Mouse (Mus musculus): ENCODE data around the gene Fam181a. TPM values are rescaled to one million over a fixed set of nuclear protein-coding genes. Genes with fewer than 3 reads are reported as not detected.

Fam181a gene
- 16.6 and 23.8 TPM in 2 replicates for polyA plus RNA-seq (2014; fragmentation: Nextera tagmentation; extraction: Ambion mirVana)

DNA sequence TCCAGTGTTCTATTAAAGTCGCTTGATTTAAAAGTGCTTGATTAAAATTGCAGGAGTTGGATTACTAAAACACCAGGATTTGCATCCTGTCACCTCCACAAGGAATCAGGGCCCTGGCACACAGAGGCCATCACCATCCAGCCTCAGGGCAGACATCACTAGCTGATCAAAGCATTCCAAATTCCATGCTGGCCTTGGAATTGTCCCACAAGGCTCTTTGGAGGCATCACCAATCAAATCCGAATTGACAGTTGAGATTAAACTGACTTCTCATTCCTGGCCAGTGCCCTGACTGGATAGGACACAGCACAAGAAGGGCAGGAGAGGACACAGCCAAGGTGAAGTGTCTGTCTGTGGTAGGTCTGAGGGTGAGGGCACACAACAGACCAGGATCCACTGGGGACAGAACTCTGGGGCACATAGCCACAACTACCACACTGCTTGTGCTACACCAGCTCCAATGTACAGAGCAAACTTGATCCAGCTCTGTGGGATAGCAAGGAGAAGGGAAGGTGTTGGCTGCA is at the start of gene Fam181a:
TSS of gene Fam181a (plus strand) at position 232 of the 524 bp plus-strand sequence.
- Histone ChIP-seq H3K27me3 (ENCODE audit: control insufficient read depth, insufficient read depth, low read length) (no peaks in the 10 kb centered on the region; the same call in 1 of the 2 replicates), H3K9me3 (ENCODE audit: control insufficient read depth, low read length) (no peaks in the 10 kb centered on the region), H3K9ac (ENCODE audit: low read depth, low read length) (no peak within 1 kb of the TSS), H3K4me2 (replicated peaks; ENCODE audit: low read depth, low read length) (no peak within 1 kb of the TSS), H3K4me1 (replicated peaks; ENCODE audit: control insufficient read depth, insufficient read depth, low read length) (peaks cover 6% of the 10 kb centered on the region), H3K36me3 (ENCODE audit: control insufficient read depth, insufficient read depth, low read length) (no peaks in the 10 kb centered on the region), H3K4me3 (ENCODE audit: low read depth, low read length) (no peak within 1 kb of the TSS), H3K27ac (ENCODE audit: low read depth, low read length) (no peak within 1 kb of the TSS)
- DNase-seq (ENCODE audit: low spot score), result no peak
- WGBS, result 82% methylated on average over 2 of the region's 2 CpGs
- no peak for ATAC-seq (ENCODE audit: low FRiP score)

DNA sequence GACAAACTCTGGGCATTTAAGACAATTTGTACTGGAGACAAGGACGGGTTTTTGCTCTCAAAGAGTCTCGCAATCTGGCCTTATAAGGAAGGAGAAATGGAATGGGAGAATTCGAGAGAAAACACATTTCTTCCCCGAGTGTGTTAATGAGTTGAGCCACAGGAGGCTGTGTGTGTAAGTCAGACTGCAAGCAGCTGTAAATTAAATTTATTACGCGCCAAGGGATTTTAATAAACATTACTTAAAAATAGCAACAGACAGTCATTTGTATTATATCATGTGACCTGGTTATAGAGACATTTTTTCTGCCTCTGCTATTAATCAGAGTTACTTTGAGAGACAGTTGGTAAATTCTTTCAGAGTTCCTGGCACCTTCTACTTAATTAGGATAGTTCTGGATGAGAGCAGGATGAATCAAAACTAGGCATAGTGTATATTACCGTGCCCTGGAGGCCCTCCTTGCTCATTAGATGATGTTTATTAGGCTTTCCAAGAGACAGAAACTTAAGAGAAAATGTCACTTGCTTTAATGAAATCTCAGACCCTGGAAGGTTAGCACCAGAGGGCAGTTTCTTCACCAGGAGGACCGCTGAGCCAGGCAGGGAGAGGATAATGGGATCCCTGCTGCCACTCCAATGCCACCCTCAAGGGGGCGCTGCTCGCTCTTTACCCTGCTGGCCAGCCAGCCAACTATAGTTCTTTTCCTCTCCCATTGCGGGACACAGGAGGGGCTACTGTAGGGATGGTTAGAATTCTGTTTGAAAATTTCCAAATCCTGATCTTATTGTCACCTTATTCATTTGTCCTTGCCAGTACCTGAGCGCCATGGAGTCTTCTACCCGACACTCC is 48.5 kb upstream of the Fam181a start:
- no peaks in the 10 kb centered on the region for H3K36me3 ChIP-seq (ENCODE audit: control insufficient read depth, insufficient read depth, low read length)
- no peak overlapping the region for H3K9ac ChIP-seq (ENCODE audit: low read depth, low read length)
- no peak for ATAC-seq (ENCODE audit: low FRiP score)
- no peaks in the 10 kb centered on the region for H3K27me3 ChIP-seq (ENCODE audit: control insufficient read depth, insufficient read depth, low read length)
- 69% methylated on average over 13 of the region's 13 CpGs for WGBS
- peaks cover 3% of the 10 kb centered on the region; the same call in 1 of the 2 replicates for H3K9me3 ChIP-seq (ENCODE audit: control insufficient read depth, low read length)
- no peak overlapping the region for H3K27ac ChIP-seq (ENCODE audit: low read depth, low read length)
- no peaks in the 10 kb centered on the region for H3K4me1 ChIP-seq (replicated peaks; ENCODE audit: control insufficient read depth, insufficient read depth, low read length)
- peak; percentile 22 for DNase-seq (ENCODE audit: low spot score)
- no peak overlapping the region for H3K4me3 ChIP-seq (ENCODE audit: low read depth, low read length)
- H3K4me2 ChIP-seq (replicated peaks; ENCODE audit: low read depth, low read length), result no peak overlapping the region

DNA sequence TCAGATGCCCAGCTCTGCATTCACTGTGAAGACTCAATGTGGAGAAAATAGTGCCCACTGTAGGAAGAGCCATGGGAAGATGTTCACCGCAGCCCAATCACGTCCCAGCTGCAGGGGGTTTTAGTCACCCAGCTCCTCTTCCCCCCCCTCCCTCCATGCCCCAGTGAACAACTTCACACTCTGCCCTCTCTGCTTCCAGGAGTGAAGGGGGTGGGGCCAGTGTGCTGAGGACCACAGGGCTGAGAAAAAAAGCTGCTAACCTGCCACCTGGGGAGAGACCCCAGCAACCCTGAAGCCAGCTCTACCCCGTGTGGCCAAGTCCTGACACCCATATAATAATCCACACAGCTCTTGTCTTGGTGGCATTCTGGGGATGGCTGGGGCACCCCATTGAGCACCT is 44.2 kb upstream of the Fam181a start:
- Histone ChIP-seq H3K4me3 (ENCODE audit: low read depth, low read length) (no peak overlapping the region), H3K4me2 (replicated peaks; ENCODE audit: low read depth, low read length) (no peak overlapping the region), H3K9me3 (ENCODE audit: control insufficient read depth, low read length) (no peaks in the 10 kb centered on the region), H3K4me1 (replicated peaks; ENCODE audit: control insufficient read depth, insufficient read depth, low read length) (no peaks in the 10 kb centered on the region), H3K36me3 (ENCODE audit: control insufficient read depth, insufficient read depth, low read length) (no peaks in the 10 kb centered on the region), H3K27me3 (ENCODE audit: control insufficient read depth, insufficient read depth, low read length) (no peaks in the 10 kb centered on the region), H3K9ac (ENCODE audit: low read depth, low read length) (no peak overlapping the region), H3K27ac (ENCODE audit: low read depth, low read length) (no peak overlapping the region)
- DNase-seq (ENCODE audit: low spot score), result no peak
- ATAC-seq (ENCODE audit: low FRiP score), result no peak
- WGBS, result 33% methylated on average over 3 of the region's 3 CpGs

DNA sequence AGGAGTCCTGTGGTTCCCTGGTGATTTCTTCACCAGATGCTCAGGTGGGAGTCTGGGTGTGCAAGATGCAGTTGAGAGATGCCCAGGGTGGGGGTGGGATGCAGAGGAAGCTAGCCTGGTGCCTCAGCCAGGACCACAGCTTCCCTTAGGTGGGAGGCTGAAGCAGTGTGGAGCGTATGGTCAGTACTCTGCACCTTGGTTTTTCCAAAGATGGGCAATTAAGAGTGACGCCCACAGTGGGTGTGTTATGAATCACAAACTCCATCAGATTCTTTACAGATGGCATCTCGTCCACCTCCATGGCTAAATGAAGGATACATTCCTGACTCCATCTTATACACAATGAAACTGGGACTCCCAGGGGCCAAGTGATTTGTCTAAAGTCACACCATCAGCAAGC is 38.6 kb upstream of the Fam181a start:
- ATAC-seq (ENCODE audit: low FRiP score), result no peak
- no peak overlapping the region for H3K4me3 ChIP-seq (ENCODE audit: low read depth, low read length)
- H3K9me3 ChIP-seq (ENCODE audit: control insufficient read depth, low read length), result no peaks in the 10 kb centered on the region
- H3K4me1 ChIP-seq (replicated peaks; ENCODE audit: control insufficient read depth, insufficient read depth, low read length), result no peaks in the 10 kb centered on the region
- H3K4me2 ChIP-seq (replicated peaks; ENCODE audit: low read depth, low read length), result no peak overlapping the region
- H3K27ac ChIP-seq (ENCODE audit: low read depth, low read length), result no peak overlapping the region
- H3K9ac ChIP-seq (ENCODE audit: low read depth, low read length), result no peak overlapping the region
- no peak for DNase-seq (ENCODE audit: low spot score)
- H3K36me3 ChIP-seq (ENCODE audit: control insufficient read depth, insufficient read depth, low read length), result no peaks in the 10 kb centered on the region
- H3K27me3 ChIP-seq (ENCODE audit: control insufficient read depth, insufficient read depth, low read length), result no peaks in the 10 kb centered on the region
- 93% methylated on average over 3 of the region's 3 CpGs for WGBS

DNA sequence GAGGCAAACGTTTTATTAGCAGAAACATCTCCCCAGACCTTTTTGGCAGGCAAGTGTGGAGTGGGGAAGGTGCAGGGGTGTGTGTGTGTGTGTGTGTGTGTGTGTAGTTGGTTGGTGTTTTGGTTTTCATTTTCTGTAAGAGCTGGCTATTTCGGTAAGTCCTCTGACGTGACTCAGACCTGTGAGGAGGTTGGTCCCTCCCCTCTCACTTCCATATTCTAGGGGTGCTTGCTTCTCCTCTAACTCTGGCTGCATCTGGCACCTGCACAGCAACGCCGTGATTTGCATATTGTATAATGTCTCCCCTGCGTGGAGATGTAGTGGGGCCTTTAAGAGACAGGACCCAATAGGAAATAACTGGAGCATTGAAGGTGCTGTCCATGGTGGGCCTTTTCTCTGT is 37.7 kb upstream of the Fam181a start:
- H3K27ac ChIP-seq (ENCODE audit: low read depth, low read length), result no peak overlapping the region
- no peak overlapping the region for H3K9ac ChIP-seq (ENCODE audit: low read depth, low read length)
- H3K4me2 ChIP-seq (replicated peaks; ENCODE audit: low read depth, low read length), result no peak overlapping the region
- WGBS, result 68% methylated on average over 6 of the region's 6 CpGs
- DNase-seq (ENCODE audit: low spot score), result no peak
- peaks cover 3% of the 10 kb centered on the region; the same call in 1 of the 2 replicates for H3K9me3 ChIP-seq (ENCODE audit: control insufficient read depth, low read length)
- H3K4me1 ChIP-seq (replicated peaks; ENCODE audit: control insufficient read depth, insufficient read depth, low read length), result no peaks in the 10 kb centered on the region
- ATAC-seq (ENCODE audit: low FRiP score), result no peak
- H3K36me3 ChIP-seq (ENCODE audit: control insufficient read depth, insufficient read depth, low read length), result no peaks in the 10 kb centered on the region
- H3K27me3 ChIP-seq (ENCODE audit: control insufficient read depth, insufficient read depth, low read length), result no peaks in the 10 kb centered on the region
- no peak overlapping the region for H3K4me3 ChIP-seq (ENCODE audit: low read depth, low read length)

DNA sequence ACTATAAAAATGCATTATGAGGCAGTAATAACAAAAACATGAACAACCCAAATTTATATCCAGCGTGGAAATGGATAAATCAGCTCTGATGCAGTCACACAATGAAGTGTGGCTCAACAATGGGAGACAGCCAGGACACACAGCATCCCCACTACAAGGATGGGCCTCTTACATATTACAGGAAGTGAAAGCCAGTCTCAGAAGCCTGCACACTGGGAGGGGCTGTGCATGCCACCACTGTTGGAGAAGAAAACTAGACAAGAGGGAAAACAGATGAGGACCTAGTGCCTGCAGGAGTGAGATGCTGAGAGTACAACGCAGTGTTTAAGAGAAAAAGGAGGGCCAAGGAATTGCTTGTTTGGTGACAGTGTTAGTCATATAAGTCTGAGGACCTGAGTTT is 37.0 kb upstream of the Fam181a start:
- Histone ChIP-seq H3K4me3 (ENCODE audit: low read depth, low read length) (no peak overlapping the region), H3K27me3 (ENCODE audit: control insufficient read depth, insufficient read depth, low read length) (no peaks in the 10 kb centered on the region), H3K9me3 (ENCODE audit: control insufficient read depth, low read length) (peaks cover 3% of the 10 kb centered on the region; the same call in 1 of the 2 replicates), H3K4me2 (replicated peaks; ENCODE audit: low read depth, low read length) (no peak overlapping the region), H3K36me3 (ENCODE audit: control insufficient read depth, insufficient read depth, low read length) (no peaks in the 10 kb centered on the region), H3K27ac (ENCODE audit: low read depth, low read length) (no peak overlapping the region), H3K4me1 (replicated peaks; ENCODE audit: control insufficient read depth, insufficient read depth, low read length) (no peaks in the 10 kb centered on the region), H3K9ac (ENCODE audit: low read depth, low read length) (no peak overlapping the region)
- DNase-seq (ENCODE audit: low spot score) (no peak), ATAC-seq (ENCODE audit: low FRiP score) (no peak)
- 89% methylated on average over 2 of the region's 2 CpGs for WGBS

DNA sequence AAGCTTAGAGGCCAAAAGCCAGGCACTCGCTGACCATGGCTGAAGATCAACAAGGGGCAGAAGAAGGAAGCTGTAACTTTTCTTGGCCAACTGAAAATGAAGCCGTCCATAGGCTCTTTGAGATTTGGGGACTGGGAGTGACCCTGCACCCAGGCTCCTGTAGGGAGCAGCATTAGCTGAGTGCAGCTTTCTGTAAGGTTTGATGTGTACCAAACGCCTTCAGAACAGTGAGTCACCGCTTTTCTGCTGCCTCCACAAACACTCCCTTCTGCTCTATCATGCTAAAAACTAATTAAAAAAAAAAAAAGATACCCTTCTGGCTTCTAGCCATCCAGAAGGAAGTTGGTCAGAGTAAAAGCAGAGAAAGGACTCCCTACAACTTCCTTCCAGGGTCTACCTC is 34.4 kb upstream of the Fam181a start:
- ATAC-seq (ENCODE audit: low FRiP score) (no peak), DNase-seq (ENCODE audit: low spot score) (no peak)
- H3K9me3 ChIP-seq (ENCODE audit: control insufficient read depth, low read length), result peaks cover 3% of the 10 kb centered on the region; the same call in 1 of the 2 replicates
- no peaks in the 10 kb centered on the region for H3K4me1 ChIP-seq (replicated peaks; ENCODE audit: control insufficient read depth, insufficient read depth, low read length)
- no peaks in the 10 kb centered on the region for H3K27me3 ChIP-seq (ENCODE audit: control insufficient read depth, insufficient read depth, low read length)
- H3K4me3 ChIP-seq (ENCODE audit: low read depth, low read length), result no peak overlapping the region
- H3K36me3 ChIP-seq (ENCODE audit: control insufficient read depth, insufficient read depth, low read length), result no peaks in the 10 kb centered on the region
- H3K27ac ChIP-seq (ENCODE audit: low read depth, low read length), result no peak overlapping the region
- H3K9ac ChIP-seq (ENCODE audit: low read depth, low read length), result no peak overlapping the region
- no peak overlapping the region for H3K4me2 ChIP-seq (replicated peaks; ENCODE audit: low read depth, low read length)
- 72% methylated on average over 4 of the region's 4 CpGs for WGBS

DNA sequence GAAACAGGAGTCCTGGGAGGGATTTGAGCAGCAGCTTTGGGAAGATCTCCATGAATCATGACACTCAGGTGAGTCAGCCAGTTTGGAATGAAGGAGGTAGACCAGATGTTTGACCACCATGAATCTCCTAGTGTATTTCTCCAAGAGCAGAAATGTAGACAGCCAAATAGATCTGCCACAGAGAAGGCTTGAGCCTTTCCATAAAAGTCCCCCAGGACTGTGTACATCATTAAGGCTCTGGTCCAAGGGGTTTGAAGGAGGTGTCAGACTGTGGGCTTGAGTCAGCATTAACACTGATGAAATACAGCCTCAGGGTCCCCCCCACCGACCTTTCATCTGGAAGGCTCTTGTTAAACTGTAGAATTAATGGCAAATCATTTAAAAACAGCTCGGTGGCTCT is 29.3 kb upstream of the Fam181a start:
- H3K27ac ChIP-seq (ENCODE audit: low read depth, low read length), result no peak overlapping the region
- H3K9me3 ChIP-seq (ENCODE audit: control insufficient read depth, low read length), result peaks cover 3% of the 10 kb centered on the region; the same call in 1 of the 2 replicates
- DNase-seq (ENCODE audit: low spot score) (no peak), ATAC-seq (ENCODE audit: low FRiP score) (no peak)
- WGBS, result 65% methylated on average over 2 of the region's 2 CpGs
- no peak overlapping the region for H3K9ac ChIP-seq (ENCODE audit: low read depth, low read length)
- H3K27me3 ChIP-seq (ENCODE audit: control insufficient read depth, insufficient read depth, low read length), result no peaks in the 10 kb centered on the region
- no peak overlapping the region for H3K4me3 ChIP-seq (ENCODE audit: low read depth, low read length)
- no peaks in the 10 kb centered on the region for H3K4me1 ChIP-seq (replicated peaks; ENCODE audit: control insufficient read depth, insufficient read depth, low read length)
- H3K36me3 ChIP-seq (ENCODE audit: control insufficient read depth, insufficient read depth, low read length), result no peaks in the 10 kb centered on the region
- H3K4me2 ChIP-seq (replicated peaks; ENCODE audit: low read depth, low read length), result no peak overlapping the region

DNA sequence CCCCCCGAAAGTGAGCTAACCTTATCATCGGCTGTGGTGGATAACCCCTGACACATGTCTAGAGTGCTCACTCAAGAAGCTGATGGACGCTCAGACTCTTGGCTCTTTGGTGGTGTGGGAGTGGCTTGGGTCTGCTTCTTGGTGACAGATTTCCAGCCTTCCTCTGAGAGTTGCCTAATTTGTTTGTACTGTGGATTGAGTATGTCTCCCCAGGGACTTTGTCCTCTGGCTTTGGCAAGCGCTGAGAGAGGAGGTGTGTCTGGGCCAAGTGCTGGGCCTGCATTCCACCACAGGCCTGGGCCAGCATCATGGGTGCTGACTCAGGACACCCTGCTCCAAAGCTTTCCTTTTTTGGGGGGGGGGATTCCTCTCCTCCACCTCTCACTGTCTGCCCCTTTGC is 28.9 kb upstream of the Fam181a start:
- Histone ChIP-seq H3K9me3 (ENCODE audit: control insufficient read depth, low read length) (peaks cover 3% of the 10 kb centered on the region; the same call in 1 of the 2 replicates), H3K27me3 (ENCODE audit: control insufficient read depth, insufficient read depth, low read length) (no peaks in the 10 kb centered on the region), H3K4me1 (replicated peaks; ENCODE audit: control insufficient read depth, insufficient read depth, low read length) (no peaks in the 10 kb centered on the region), H3K9ac (ENCODE audit: low read depth, low read length) (no peak overlapping the region), H3K27ac (ENCODE audit: low read depth, low read length) (no peak overlapping the region), H3K4me2 (replicated peaks; ENCODE audit: low read depth, low read length) (no peak overlapping the region), H3K36me3 (ENCODE audit: control insufficient read depth, insufficient read depth, low read length) (no peaks in the 10 kb centered on the region), H3K4me3 (ENCODE audit: low read depth, low read length) (no peak overlapping the region)
- WGBS, result 74% methylated on average over 4 of the region's 4 CpGs
- no peak for ATAC-seq (ENCODE audit: low FRiP score)
- DNase-seq (ENCODE audit: low spot score), result no peak

All from hindbrain, embryonic 11.5 days (tissue).